Mouse (Mus musculus): ENCODE measurements at regions not wholly inside any gene's neighbourhood (a gene's known extent, or its start where the extent isn't known, plus 50 kb on each side); places are given as distances from the start of the nearest gene placed in this dataset.
"Not testable (repeated sequence)": the region's sequence is repeated elsewhere in the genome, so short reads cannot be mapped to it uniquely, and the experiment has no call there.

- no peak for ATAC-seq (replicated peaks; ENCODE audit: low FRiP score, low TSS enrichment, poor library complexity, severe bottlenecking)
Observed at GRCm38 (mm10) chr15:25252648-25253567, 160.7 kb downstream of the Basp1 start.

- no peak for ATAC-seq (replicated peaks; ENCODE audit: low FRiP score, low TSS enrichment, poor library complexity, severe bottlenecking)
Observed at GRCm38 (mm10) chr15:25245631-25246030, 167.9 kb downstream of the Basp1 start.

- no peak for ATAC-seq (replicated peaks; ENCODE audit: low FRiP score, low TSS enrichment, poor library complexity, severe bottlenecking)
Observed at GRCm38 (mm10) chr15:25237665-25238664, 175.6 kb downstream of the Basp1 start.

- no peak for ATAC-seq (replicated peaks; ENCODE audit: low FRiP score, low TSS enrichment, poor library complexity, severe bottlenecking)
Observed at GRCm38 (mm10) chr15:25236191-25236723, 177.3 kb downstream of the Basp1 start.

GRCm38 (mm10) chr15:25234064-25234700 lies 179.4 kb downstream of the Basp1 start:
- no peak for ATAC-seq (replicated peaks; ENCODE audit: low FRiP score, low TSS enrichment, poor library complexity, severe bottlenecking)

- ATAC-seq (replicated peaks; ENCODE audit: low FRiP score, low TSS enrichment, poor library complexity, severe bottlenecking) = no peak
Observed at GRCm38 (mm10) chr15:25230213-25230612, 183.4 kb downstream of the Basp1 start.

GRCm38 (mm10) chr15:25229807-25230206 lies 183.8 kb downstream of the Basp1 start:
- ATAC-seq (replicated peaks; ENCODE audit: low FRiP score, low TSS enrichment, poor library complexity, severe bottlenecking) = no peak

GRCm38 (mm10) chr15:25227496-25227895 lies 186.1 kb downstream of the Basp1 start:
- 0 out of 2 replicates have a peak, but pooled peaks have one; percentile 41 for ATAC-seq (replicated peaks; ENCODE audit: low FRiP score, low TSS enrichment, poor library complexity, severe bottlenecking)

- ATAC-seq (replicated peaks; ENCODE audit: low FRiP score, low TSS enrichment, poor library complexity, severe bottlenecking) = no peak
Observed at GRCm38 (mm10) chr15:25225936-25226335, 187.6 kb downstream of the Basp1 start.

- no peak for ATAC-seq (replicated peaks; ENCODE audit: low FRiP score, low TSS enrichment, poor library complexity, severe bottlenecking)
Observed at GRCm38 (mm10) chr15:25225431-25225830, 188.1 kb downstream of the Basp1 start.

- no peak for ATAC-seq (replicated peaks; ENCODE audit: low FRiP score, low TSS enrichment, poor library complexity, severe bottlenecking)
Observed at GRCm38 (mm10) chr15:25221749-25222148, 191.8 kb downstream of the Basp1 start.

GRCm38 (mm10) chr15:25216375-25216774 lies 197.2 kb downstream of the Basp1 start:
- no peak for ATAC-seq (replicated peaks; ENCODE audit: low FRiP score, low TSS enrichment, poor library complexity, severe bottlenecking)

- no peak for ATAC-seq (replicated peaks; ENCODE audit: low FRiP score, low TSS enrichment, poor library complexity, severe bottlenecking)
Observed at GRCm38 (mm10) chr15:25202097-25202496, 211.5 kb downstream of the Basp1 start.

GRCm38 (mm10) chr15:25200249-25200648 lies 213.3 kb downstream of the Basp1 start:
- not testable (repeated sequence) for ATAC-seq (replicated peaks; ENCODE audit: low FRiP score, low TSS enrichment, poor library complexity, severe bottlenecking)

- no peak for ATAC-seq (replicated peaks; ENCODE audit: low FRiP score, low TSS enrichment, poor library complexity, severe bottlenecking)
Observed at GRCm38 (mm10) chr15:25187881-25188326, 225.7 kb downstream of the Basp1 start.

GRCm38 (mm10) chr15:25172755-25173154 lies 240.8 kb downstream of the Basp1 start:
- no peak for ATAC-seq (replicated peaks; ENCODE audit: low FRiP score, low TSS enrichment, poor library complexity, severe bottlenecking)

- no peak for ATAC-seq (replicated peaks; ENCODE audit: low FRiP score, low TSS enrichment, poor library complexity, severe bottlenecking)
Observed at GRCm38 (mm10) chr15:25146371-25146770, 267.2 kb downstream of the Basp1 start.

GRCm38 (mm10) chr15:25144228-25144627 lies 269.3 kb downstream of the Basp1 start:
- ATAC-seq (replicated peaks; ENCODE audit: low FRiP score, low TSS enrichment, poor library complexity, severe bottlenecking) = no peak
